ENCODE assay signal across 16 mouse cellular contexts in the genomic region with DNA sequence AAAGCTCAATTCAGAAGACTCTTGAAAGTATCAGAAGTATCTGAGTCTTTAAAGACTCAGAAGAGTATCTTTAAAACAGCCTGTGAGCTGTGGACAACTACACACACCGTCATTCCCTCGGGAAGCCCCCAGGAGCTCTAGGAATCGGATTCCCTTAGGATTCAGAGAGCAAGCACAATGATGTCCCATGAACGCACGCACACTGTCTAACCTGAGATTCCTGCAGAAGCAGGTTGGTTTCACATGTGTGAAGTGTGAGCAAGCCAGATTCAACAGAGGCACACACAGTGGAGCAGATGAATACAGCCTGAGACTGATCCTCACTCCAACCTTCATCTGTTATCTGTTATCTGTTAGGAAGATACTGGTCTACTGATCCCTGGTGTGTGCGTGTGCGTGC.
"Had no signal": no experiment of that assay in that cellular context is flagged by ENCODE, and none has a peak within 500 bp of the region (broad histone marks: within the 10 kb centered on the region; RNA-seq: fewer than 3 reads in every experiment).

No protein-coding gene starts in this region.

- H3K4me1 ChIP-seq: midbrain, embryonic 10.5 days; midbrain, embryonic 15.5 days; neural tube, embryonic 12.5 days had no signal

- H3K4me3 ChIP-seq: layer of hippocampus, adult 2 months; left cerebral cortex, adult 2 months; liver, embryonic 13.5 days; megakaryocyte, embryonic 14.5 days; midbrain, embryonic 10.5 days; midbrain, embryonic 15.5 days; neural tube, embryonic 12.5 days; neural tube, embryonic 15.5 days had no signal

- H3K27me3 ChIP-seq: liver, embryonic 13.5 days; megakaryocyte, embryonic 14.5 days; midbrain, embryonic 15.5 days; neural tube, embryonic 12.5 days; neural tube, embryonic 15.5 days had no signal

- H3K9me3 ChIP-seq: liver, embryonic 13.5 days; megakaryocyte, embryonic 14.5 days; midbrain, embryonic 10.5 days; midbrain, embryonic 15.5 days; neural tube, embryonic 12.5 days; neural tube, embryonic 15.5 days had no signal

- H3K27ac ChIP-seq: layer of hippocampus, adult 2 months; left cerebral cortex, adult 2 months; liver, embryonic 13.5 days; midbrain, embryonic 10.5 days; midbrain, embryonic 15.5 days; neural tube, embryonic 12.5 days; neural tube, embryonic 15.5 days had no signal

- H3K36me3 ChIP-seq: midbrain, embryonic 15.5 days; neural tube, embryonic 12.5 days; neural tube, embryonic 15.5 days had no signal

- DNase-seq: kidney, adult 11 months; layer of hippocampus, adult 9-11 months; layer of hippocampus, postnatal 36 days; liver, embryonic 13.5 days; lung, adult 2 months; lung, postnatal 14 days; right cerebral cortex, postnatal 14 days; right cerebral cortex, postnatal 4 days; thymus, postnatal 36 days had no signal
